Mouse (Mus musculus) lung, postnatal 4 days (tissue): ENCODE data around the gene Prkcq.

Source experiments
- DNase-seq, 2 experiments: peaks; one replicate each; pipeline ENCODE4 v3.0.0; 2021

Prkcq gene

GRCm38 (mm10) chr2:11225485-11225876 lies 53.6 kb downstream of the Prkcq start:
- no peak for DNase-seq

DNA sequence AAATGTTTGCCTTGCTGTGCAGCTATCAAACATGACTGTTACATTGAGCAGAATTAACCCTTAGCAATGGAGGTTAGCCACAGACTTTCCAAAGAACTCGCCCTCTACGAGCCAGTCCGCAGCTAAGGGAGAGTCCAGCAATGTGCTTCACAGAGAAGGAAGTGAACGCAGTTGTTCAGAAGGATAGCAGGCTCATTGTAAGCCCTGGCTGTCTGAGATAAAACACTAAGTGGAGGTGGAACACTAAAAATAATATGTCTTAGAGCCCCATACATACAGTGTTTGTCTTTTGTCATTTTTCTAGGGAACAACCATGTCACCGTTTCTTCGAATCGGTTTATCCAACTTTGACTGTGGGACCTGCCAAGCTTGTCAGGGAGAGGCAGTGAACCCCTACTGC lies 54.6 kb downstream of the Prkcq start:
- DNase-seq: no peak

DNA sequence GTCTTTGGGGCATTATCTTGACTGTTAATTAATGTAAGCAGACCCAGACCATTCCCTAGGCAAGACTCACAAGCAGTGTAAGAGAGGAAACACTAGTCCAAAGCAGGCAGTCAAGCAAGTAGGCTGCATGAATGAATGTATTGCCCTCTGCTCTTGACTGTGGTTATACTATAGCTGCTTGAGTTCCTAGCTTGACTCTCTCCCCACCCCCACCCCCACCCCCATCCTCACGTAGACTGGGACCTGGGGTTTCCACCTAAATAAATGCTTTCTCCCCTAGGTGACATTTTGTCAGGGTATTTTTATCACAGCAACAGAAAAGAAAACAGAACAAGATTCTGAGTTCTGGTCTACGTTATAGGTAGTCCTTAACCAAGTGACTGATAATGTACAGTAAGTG lies 57.2 kb downstream of the Prkcq start:
- no peak for DNase-seq

DNA sequence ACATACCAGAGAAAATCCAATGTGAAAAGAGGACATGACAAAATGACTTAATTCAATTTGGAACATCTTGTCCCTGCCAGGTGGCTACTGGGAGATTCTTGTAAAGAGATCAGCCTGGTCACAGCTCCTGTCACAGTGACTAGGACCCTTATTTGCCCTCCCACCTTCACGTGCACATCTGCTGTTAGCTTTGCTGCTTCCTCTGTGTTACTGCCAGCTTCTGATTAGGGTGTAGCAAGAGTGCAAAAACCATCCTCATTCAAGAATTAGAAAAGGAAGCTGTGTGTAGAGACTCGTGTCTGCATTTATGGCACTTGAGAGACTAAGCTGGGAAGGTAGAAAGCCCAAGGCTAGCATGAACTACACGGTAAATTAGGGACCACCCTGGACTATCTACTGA lies 59.2 kb downstream of the Prkcq start:
- DNase-seq: no peak

DNA sequence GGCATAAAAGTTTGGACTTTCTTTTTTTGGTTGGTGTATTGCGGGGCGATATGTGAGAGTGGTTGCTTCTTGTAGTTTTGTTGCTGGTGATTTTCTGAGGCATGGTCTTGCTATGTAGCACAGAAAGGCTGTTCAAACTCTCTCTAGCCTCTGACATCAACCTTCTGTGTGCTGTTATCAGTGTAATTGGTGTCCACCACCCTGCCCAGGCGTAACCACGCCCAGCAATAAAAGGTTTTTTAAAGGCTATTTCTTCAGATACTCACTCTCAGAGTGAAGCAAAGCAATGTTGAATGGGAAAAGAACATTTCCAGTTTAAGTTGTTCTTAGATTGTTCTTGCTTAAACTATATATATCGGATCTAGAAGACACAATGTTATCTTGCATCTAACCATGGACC lies 60.1 kb downstream of the Prkcq start:
- no peak for DNase-seq

- DNase-seq: no peak
Observed at GRCm38 (mm10) chr2:11238254-11238653, 66.3 kb downstream of the Prkcq start.

DNA sequence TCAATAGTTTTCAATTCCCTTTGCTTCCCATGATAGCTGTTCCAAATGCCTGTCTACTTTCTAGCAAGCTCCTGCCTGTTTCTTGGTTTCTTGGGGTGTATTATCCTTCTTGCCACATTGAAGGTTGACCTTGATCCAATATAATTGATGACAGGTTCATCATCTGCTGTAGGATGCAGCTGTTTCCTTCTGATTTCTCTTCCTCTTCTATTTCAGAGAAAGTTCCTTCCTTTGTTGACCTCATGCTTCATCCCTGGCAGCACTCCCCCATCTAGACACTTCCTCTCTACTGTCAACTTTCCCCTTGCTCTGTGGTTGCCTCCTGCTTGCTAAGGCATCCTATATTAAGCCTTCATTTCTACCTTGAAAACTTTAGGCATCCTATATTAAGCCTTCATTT lies 67.6 kb downstream of the Prkcq start:
- no peak for DNase-seq

DNA sequence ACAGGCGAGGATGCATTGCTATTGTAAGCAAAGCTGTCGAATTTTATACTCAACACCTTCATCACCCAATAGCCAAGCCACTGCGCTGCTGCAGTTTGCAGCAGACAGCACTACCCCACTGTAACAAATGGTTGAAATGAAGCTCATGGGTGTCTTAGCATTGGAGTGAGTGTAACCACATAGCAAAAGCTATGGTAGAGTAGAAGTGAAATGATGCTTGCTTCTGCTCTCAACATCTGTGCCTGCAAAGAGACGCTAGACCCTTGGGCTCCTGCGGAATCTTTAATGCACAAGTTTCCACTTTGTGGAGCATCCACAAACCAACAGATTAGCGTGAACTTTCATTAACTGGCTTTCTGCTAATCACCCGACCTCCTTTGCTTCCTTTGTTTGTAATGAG lies 74.0 kb downstream of the Prkcq start:
- DNase-seq: no peak

DNA sequence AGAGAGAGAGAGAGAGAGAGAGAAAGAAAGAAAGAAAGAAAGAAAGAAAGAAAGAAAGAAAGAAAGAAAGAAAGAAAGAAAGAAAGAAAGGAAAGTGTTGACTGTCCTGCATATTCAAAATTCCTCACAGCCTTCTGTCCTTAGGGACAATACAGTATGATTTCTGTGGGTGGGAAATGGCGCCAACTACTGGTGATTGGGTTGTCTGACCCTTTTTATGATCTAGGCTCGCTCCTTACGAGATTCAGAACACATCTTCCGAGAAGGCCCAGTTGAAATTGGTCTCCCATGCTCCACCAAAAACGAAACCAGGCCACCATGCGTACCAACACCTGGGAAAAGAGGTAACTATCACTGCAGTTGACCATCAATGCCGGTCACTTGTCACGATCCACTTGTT lies 82.0 kb downstream of the Prkcq start:
- peak in 1 of 2 experiments; percentile 57 for DNase-seq

DNA sequence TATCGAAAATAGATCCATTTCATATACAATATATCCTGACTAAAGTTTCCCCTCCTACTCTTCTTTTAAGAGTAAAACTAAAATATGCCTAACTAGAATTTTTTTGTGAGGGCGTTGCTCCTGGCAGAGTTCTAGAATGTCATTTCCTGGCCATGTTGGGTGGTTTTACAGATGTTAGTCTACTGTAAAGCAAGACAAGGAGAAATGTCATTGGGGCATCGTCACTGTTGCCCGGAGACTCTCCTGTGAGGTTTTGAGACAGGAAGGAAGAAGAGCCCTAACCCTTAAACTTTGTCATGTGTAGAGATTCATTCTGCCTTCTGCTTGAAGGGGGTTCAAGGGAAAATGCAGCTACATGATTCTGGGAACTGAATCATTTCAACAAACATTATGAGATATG lies 82.5 kb downstream of the Prkcq start:
- DNase-seq: no peak

GRCm38 (mm10) chr2:11257260-11257850 lies 85.4 kb downstream of the Prkcq start:
- no peak for DNase-seq

DNA sequence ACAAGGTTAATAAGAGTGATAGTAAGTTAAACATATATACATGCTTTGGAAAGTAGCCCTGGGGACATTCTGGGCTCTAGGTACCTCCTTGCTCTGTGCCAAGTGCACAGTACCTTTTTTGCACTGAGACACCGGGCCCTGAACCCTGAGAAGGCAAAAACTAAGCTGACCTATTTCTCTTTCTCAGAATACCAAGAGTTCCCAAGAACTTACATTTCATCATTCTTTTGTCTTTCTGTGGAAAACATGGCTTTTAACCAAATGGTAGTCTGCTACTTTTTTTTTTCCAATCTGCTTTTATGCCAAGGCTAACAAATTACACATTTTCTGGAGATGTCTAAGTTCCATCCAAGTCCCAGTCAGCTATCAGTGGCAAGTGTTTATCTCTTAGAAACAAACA lies 86.3 kb downstream of the Prkcq start:
- no peak for DNase-seq

DNA sequence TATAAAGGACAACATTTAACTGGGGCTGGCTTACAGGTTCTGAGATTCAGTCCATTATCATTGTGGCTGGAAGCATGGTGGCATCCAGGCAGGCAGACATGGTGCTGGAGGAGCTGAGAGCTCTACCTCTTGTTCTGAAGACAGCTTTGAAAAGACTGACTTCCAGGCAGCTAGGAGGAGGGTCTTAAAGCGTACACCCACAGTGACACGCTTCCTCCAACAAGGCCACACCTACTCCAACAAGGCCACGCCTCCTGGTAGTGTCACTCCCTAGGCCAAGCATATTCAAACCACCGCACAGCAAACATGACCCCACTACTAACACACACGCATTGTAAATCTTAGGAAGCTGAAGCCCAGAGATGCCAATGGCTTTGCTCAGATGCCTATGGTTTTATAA lies 87.5 kb downstream of the Prkcq start:
- no peak for DNase-seq

- no peak for DNase-seq
Observed at GRCm38 (mm10) chr2:11264836-11265235, 92.9 kb downstream of the Prkcq start.

DNA sequence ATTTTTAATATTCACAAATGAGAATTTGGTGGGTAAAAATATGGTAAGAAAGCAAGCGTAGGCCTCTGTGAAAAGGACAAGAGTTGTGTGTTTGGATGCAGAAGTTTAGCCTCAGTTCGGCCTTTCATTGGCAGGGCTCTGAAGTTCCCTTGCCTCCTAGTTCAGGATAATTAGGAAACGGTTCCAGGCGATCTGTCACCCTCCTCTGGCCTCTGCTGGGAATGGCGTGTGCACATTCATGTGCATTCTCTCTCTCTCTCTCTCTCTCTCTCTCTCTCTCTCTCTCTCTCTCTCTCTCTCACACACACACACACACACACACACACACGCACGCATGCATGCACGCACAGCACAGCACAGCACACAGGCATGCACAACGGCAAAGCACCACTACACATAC lies 93.5 kb downstream of the Prkcq start:
- no peak for DNase-seq

GRCm38 (mm10) chr2:11266294-11266693 lies 94.4 kb downstream of the Prkcq start:
- DNase-seq: peak; percentile 25 to 42

- no peak for DNase-seq
Observed at GRCm38 (mm10) chr2:11278965-11279364, 107.1 kb downstream of the Prkcq start.

DNA sequence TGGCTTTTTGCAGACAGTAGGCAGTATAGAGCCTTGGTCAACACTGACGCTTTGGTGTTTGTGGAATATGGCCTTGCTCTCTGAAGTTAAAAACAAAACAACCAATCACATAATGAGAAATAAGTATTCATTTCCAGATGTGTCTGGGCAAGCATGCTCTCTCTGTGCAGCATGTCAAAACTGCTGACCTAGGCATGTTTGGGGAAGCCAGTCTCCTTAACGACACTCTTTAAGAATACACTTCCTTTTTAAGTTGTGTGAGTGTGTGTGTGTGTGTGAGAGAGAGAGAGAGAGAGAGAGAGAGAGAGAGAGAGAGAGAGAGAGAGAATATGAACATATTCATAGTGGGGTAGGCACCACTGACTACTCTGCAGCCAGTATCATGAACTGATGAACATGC lies 108.3 kb downstream of the Prkcq start:
- no peak for DNase-seq

- DNase-seq: no peak
Observed at GRCm38 (mm10) chr2:11287834-11288530, 116.1 kb downstream of the Prkcq start.

GRCm38 (mm10) chr2:11288531-11288846 lies 116.6 kb downstream of the Prkcq start:
- peak; percentile 74 to 85 for DNase-seq

DNA sequence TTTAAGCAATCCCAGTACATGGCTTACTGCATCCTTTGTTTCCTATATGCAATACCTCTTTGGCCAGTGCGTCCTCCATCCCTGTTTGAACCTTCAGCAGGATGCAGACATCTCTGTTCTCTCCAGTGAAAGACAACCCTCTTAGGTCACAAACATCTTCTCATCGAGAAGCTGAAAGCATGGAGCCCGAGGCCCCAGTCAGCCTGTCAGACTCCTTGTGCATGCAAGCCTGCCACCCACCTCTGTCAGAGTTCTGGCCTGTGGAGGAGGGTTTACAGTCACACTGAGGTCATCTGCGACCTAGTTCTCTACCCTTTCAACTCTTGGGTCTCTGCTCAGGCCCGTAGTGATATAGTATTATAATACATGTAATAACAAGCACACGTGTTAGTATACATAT lies 119.0 kb downstream of the Prkcq start:
- no peak for DNase-seq

DNA sequence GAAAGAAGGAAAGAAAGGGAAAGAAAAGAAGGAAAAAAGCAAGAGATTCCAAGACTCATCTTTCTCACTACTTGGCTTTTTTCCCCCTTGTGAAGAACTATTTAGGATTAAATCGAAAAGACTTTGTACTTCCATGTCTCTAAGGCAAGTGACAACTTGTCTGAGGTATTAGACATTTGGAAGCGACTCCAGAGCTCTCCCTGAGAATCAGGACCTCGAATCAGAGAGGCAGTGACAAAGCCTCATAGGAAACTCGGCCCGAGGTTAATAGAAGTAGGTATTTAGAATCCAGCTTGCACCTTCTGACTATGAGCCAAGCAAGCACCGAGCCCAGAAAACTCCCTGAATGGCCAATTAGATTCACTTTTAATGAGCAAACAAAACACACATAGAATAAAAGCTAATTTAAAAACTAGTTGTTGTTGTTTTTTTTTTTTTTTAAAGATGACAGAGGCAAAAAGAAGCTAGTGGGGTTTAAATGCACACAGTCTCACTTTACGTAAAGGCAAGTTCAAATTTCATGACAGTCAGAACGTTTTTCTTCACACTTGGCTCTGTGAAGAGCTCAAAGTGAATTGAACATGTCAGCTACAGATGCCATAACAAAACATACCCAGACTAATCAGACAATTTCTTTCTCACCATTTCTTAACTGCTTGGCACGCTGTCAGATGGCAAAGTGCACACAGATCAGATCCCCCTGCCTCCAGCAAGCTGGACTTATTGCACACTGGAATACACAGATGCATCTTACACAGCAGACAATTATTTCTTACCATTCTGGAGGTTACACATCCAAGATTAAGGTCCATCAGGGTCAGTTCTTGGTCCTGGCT lies 119.9 kb downstream of the Prkcq start:
- no peak for DNase-seq

- DNase-seq: peak in 1 of 2 experiments; percentile 11
Observed at GRCm38 (mm10) chr2:11293144-11293543, 121.2 kb downstream of the Prkcq start.

- DNase-seq: peak in 1 of 2 experiments; percentile 34
Observed at GRCm38 (mm10) chr2:11294643-11295191, 122.8 kb downstream of the Prkcq start.
